Mouse (Mus musculus) sigmoid colon, adult 10 weeks (tissue): ENCODE data around the gene Lrrfip1. TPM values are rescaled to one million over a fixed set of nuclear protein-coding genes. Genes with fewer than 3 reads are reported as not detected.

Experiments used
- polyA plus RNA-seq: library from polyadenylated mRNA; stranded (reverse); fragments of 350-450 nt; fragmentation: Illumina TruSeq; extraction: RNeasy Lipid Tissue Mini Kit (QIAGEN cat#74804); gene quantifications from one replicate; pipeline ENCODE4 v1.2.3, GENCODE M21; 2014; ENCODE audit warnings: low read depth, low replicate concordance

The Lrrfip1 gene
- polyA plus RNA-seq: 125 TPM

GRCm38 (mm10) chr1:90998268-90998890 lies at the start of gene Lrrfip1:
Gene Lrrfip1, plus strand, starts transcription at chr1:90998737.

GRCm38 (mm10) chr1:90952808-90953207 lies 45.7 kb upstream of the Lrrfip1 start, which contains the start of gene Prlh:
Gene Prlh, plus strand, starts transcription at chr1:90953108.

GRCm38 (mm10) chr1:90969347-90969784 lies 29.2 kb upstream of the Lrrfip1 start, which contains the start of gene Rab17:
Gene Rab17, minus strand, starts transcription at chr1:90969661.

GRCm38 (mm10) chr1:91144813-91145212 lies 146.3 kb downstream of the Lrrfip1 start, which contains the start of gene Rbm44:
Gene Rbm44, plus strand, starts transcription at chr1:91145089.

Other genes with a start within 250 kb of the Lrrfip1 start
- gene Col6a3, start 154.8 kb upstream of the Lrrfip1 start, polyA plus RNA-seq: 68.9 TPM
- gene Mlph, start 83.7 kb upstream of the Lrrfip1 start, polyA plus RNA-seq: 20.1 TPM
- gene Prlh, start 45.6 kb upstream of the Lrrfip1 start, polyA plus RNA-seq: not detected
- 1.0 TPM for gene Rab17, start 29.1 kb upstream of the Lrrfip1 start, polyA plus RNA-seq
- 0.88 TPM for gene Rbm44, start 146.4 kb downstream of the Lrrfip1 start, polyA plus RNA-seq
- 8.0 TPM for gene Ramp1, start 181.1 kb downstream of the Lrrfip1 start, polyA plus RNA-seq